Comparison of ENCODE assay signal across 8 mouse cellular contexts in the genomic region with DNA sequence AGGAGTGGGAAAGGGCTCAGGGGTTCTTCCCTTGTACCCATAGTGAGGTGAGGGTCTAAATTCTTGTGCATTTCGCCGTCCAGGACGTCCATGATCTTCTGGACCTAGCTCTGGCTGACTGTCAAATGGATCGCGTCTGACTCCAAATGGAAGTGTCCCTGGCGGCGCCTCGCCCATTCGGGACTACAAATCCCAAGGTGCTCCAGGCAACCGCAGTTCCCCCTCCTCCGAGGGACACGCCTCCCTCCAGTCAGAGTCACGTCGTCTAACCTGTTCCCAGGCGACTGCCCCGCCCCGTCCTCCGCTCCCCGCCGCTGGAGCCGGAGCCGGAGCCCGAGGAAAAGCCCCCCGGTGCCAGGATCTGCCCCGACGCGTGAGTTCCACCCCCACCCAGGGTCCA. TPM values are rescaled to one million over a fixed set of nuclear protein-coding genes. Genes with fewer than 3 reads are reported as not detected.
A peak's percentile ranks its signal among the peaks of the same experiment; 100 is the strongest.
DNase-seq lines count a peak whose midpoint lies in the region; ATAC-seq lines count a peak whose summit lies in the region.

No protein-coding gene starts in this region.

- intact Hi-C loops in gastrocnemius, postnatal 36 days (cut with DNase I), result no loop called here
- intact Hi-C loops in left cerebral cortex, postnatal 25 days (cut with DNase I), result no loop called here

- WGBS in intestine, embryonic 16.5 days, result under 1% methylated on average over 27 of the region's 27 CpGs

- DNase-seq in adrenal gland, postnatal 10 days, result peak; percentile 93
- peak; percentile 74 for DNase-seq in embryo, embryonic 11.5 days (ENCODE audit: low read depth, low spot score)
- peak; percentile 86 to 89 for DNase-seq in gastrocnemius, postnatal 36 days
- DNase-seq in left cerebral cortex, postnatal 25 days (ENCODE audit: low spot score in 2 of 2), result peak; percentile 90 to 96
- DNase-seq in mesoderm, embryonic 11.5 days (ENCODE audit: low read depth, low spot score), result peak; percentile 90
- DNase-seq in skeletal muscle tissue, adult 2 months (ENCODE audit: low read depth, low spot score), result peak; percentile 87

- peak overlapping the region; percentile 73 for H3K9ac ChIP-seq in intestine, embryonic 16.5 days (ENCODE audit: low read depth, low read length)

- peaks cover 30% of the 10 kb centered on the region for H3K4me1 ChIP-seq in intestine, embryonic 16.5 days (ENCODE audit: control insufficient read depth, insufficient read depth, low read length)

- H3K4me2 ChIP-seq in intestine, embryonic 16.5 days (ENCODE audit: low read depth, low read length), result peak overlapping the region; percentile 98

- H3K9me3 ChIP-seq in intestine, embryonic 16.5 days (ENCODE audit: control insufficient read depth, low read length), result no peaks in the 10 kb centered on the region

- peak overlapping the region; percentile 68 for H3K4me3 ChIP-seq in intestine, embryonic 16.5 days (ENCODE audit: low read length)

- peaks cover 2% of the 10 kb centered on the region; the same call in 1 of the 2 replicates for H3K36me3 ChIP-seq in intestine, embryonic 16.5 days (ENCODE audit: control insufficient read depth, insufficient read depth, low read length)

- no peaks in the 10 kb centered on the region for H3K27me3 ChIP-seq in intestine, embryonic 16.5 days (replicated peaks; ENCODE audit: control insufficient read depth, insufficient read depth, low read length)

- peak; percentile 78 for ATAC-seq in intestine, embryonic 16.5 days
- no peak for ATAC-seq in activated CD4-positive, CD25-positive, alpha-beta regulatory T cell, adult 4 months

- H3K27ac ChIP-seq in intestine, embryonic 16.5 days (ENCODE audit: low read length), result peak overlapping the region; percentile 64

RNA-seq across cellular contexts. Expression of a gene that starts 1.4 kb away (rescaled TPM):
- total RNA-seq in adrenal gland, postnatal 10 days (2021), result 1 to 10 TPM; 5.0 to 6.0 TPM
- 1 to 10 TPM; 2.4 to 2.6 TPM for total RNA-seq in gastrocnemius, postnatal 36 days (2021)
- 3.1 and 4.2 TPM in 2 replicates for polyA plus RNA-seq in intestine, embryonic 16.5 days (2015; fragmentation: Nextera tagmentation; extraction: Ambion mirVana)
- 1 to 10 TPM; 5.4 to 9.9 TPM for total RNA-seq in left cerebral cortex, postnatal 25 days (2021)
- under 1 TPM in 1 of 2 experiments, not detected in 1; 0.17 TPM for polyA plus RNA-seq in activated CD4-positive, CD25-positive, alpha-beta regulatory T cell, adult 4 months (2017; shearing (Covaris generic))

RNA-seq across cellular contexts. Expression of a gene that starts 1.7 kb away (rescaled TPM):
- total RNA-seq in adrenal gland, postnatal 10 days (2021), result 10 to 100 TPM; 11.5 to 11.7 TPM
- 10 to 100 TPM in 1 of 2 experiments, 1 to 10 TPM in 1; 9.3 to 10.2 TPM for total RNA-seq in gastrocnemius, postnatal 36 days (2021)
- polyA plus RNA-seq in intestine, embryonic 16.5 days (2015; fragmentation: Nextera tagmentation; extraction: Ambion mirVana), result 19.1 and 24.3 TPM in 2 replicates
- total RNA-seq in left cerebral cortex, postnatal 25 days (2021), result 10 to 100 TPM; 16.6 to 20.0 TPM
- 10 to 100 TPM; 19.4 to 20.2 TPM for polyA plus RNA-seq in activated CD4-positive, CD25-positive, alpha-beta regulatory T cell, adult 4 months (2017; shearing (Covaris generic))

RNA-seq across cellular contexts. Expression of a gene that starts 16.4 kb away (rescaled TPM):
- 10 to 100 TPM; 37.1 to 41.3 TPM for total RNA-seq in adrenal gland, postnatal 10 days (2021)
- total RNA-seq in gastrocnemius, postnatal 36 days (2021), result 10 to 100 TPM; 24.5 to 29.0 TPM
- polyA plus RNA-seq in intestine, embryonic 16.5 days (2015; fragmentation: Nextera tagmentation; extraction: Ambion mirVana), result 45.8 and 51.3 TPM in 2 replicates
- 10 to 100 TPM; 34.1 to 40.5 TPM for total RNA-seq in left cerebral cortex, postnatal 25 days (2021)
- polyA plus RNA-seq in activated CD4-positive, CD25-positive, alpha-beta regulatory T cell, adult 4 months (2017; shearing (Covaris generic)), result 10 to 100 TPM; 61.1 to 72.3 TPM

RNA-seq across cellular contexts. Expression of a gene that starts 20.9 kb away (rescaled TPM):
- 10 to 100 TPM; 18.8 to 29.0 TPM for total RNA-seq in adrenal gland, postnatal 10 days (2021)
- 1 to 10 TPM; 8.5 to 9.8 TPM for total RNA-seq in gastrocnemius, postnatal 36 days (2021)
- polyA plus RNA-seq in intestine, embryonic 16.5 days (2015; fragmentation: Nextera tagmentation; extraction: Ambion mirVana), result 15.5 and 17.6 TPM in 2 replicates
- total RNA-seq in left cerebral cortex, postnatal 25 days (2021), result 10 to 100 TPM; 31.9 to 32.3 TPM
- polyA plus RNA-seq in activated CD4-positive, CD25-positive, alpha-beta regulatory T cell, adult 4 months (2017; shearing (Covaris generic)), result 10 to 100 TPM in 1 of 2 experiments, 1 to 10 TPM in 1; 4.7 to 10.8 TPM

RNA-seq across cellular contexts. Expression of a gene that starts 43.0 kb away (rescaled TPM):
- 1 to 10 TPM; 1.4 to 1.7 TPM for total RNA-seq in adrenal gland, postnatal 10 days (2021)
- under 1 TPM; 0.25 to 0.38 TPM for total RNA-seq in gastrocnemius, postnatal 36 days (2021)
- polyA plus RNA-seq in intestine, embryonic 16.5 days (2015; fragmentation: Nextera tagmentation; extraction: Ambion mirVana), result 2.7 and 2.9 TPM in 2 replicates
- total RNA-seq in left cerebral cortex, postnatal 25 days (2021), result 1 to 10 TPM; 1.8 to 2.4 TPM
- polyA plus RNA-seq in activated CD4-positive, CD25-positive, alpha-beta regulatory T cell, adult 4 months (2017; shearing (Covaris generic)), result 1 to 10 TPM; 3.1 to 6.0 TPM
